Mouse (Mus musculus): Measurements from ENCODE around the gene Plekhh1. TPM values are rescaled to one million over a fixed set of nuclear protein-coding genes. Genes with fewer than 3 reads are reported as not detected.

Plekhh1 gene
- polyA plus RNA-seq (2015; fragmentation: Nextera tagmentation; extraction: Ambion mirVana) = 1.2 and 1.7 TPM in 2 replicates

DNA sequence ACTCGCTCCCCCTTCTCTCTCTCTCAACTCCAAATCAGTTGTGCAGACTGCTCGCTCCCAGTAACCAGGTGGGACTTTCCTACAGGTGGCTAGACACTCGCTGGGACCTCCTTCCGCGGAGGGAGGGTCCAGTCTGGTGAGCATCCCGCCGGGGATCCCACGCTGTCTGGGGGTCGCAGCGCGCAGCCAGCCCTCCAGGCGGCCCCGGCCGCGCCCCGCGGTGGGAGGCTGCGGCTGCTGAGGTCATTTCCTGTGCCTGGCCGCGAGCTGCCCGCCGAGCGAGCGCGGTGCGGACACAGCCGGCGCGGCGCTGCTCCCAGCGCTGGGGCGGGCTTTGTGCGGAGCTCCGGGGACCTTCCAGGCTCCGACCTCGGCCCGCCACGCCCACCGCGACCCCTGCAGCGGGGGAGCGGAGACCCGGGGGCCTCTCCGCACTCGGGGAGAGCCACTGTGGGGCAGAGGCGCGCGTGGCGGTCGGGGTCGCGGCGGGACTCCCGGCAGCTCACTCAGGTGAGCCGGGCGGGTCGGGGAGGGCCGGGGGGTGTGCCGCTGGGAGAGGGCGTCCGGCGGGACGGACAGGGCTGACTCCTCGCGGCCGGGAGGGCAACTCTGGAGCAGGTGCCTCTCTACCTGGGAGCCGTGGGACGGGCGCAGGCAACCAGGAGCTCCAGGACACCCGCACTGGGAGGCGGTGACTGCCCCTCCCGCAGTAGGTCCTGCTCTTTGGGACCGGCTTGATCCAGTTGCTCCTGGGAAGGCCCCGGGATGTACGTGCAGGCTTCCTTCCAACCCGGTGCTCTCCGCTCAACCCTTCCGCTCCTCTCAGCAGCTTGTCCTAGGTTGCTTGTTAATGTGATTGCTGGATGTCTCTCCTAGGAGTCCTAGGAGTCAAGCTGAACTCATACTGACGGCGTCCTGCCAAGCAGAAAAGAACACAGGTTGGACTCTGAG lies at the start of gene Plekhh1:
Gene Plekhh1 (plus strand): TSS at position 253 of the 951 bp plus-strand sequence.

GRCm38 (mm10) chr12:79007126-79007753 lies 21.7 kb upstream of the Plekhh1 start, which contains the start of gene Tmem229b:
Gene Tmem229b, minus strand, starts transcription at chr12:79007627.

DNA sequence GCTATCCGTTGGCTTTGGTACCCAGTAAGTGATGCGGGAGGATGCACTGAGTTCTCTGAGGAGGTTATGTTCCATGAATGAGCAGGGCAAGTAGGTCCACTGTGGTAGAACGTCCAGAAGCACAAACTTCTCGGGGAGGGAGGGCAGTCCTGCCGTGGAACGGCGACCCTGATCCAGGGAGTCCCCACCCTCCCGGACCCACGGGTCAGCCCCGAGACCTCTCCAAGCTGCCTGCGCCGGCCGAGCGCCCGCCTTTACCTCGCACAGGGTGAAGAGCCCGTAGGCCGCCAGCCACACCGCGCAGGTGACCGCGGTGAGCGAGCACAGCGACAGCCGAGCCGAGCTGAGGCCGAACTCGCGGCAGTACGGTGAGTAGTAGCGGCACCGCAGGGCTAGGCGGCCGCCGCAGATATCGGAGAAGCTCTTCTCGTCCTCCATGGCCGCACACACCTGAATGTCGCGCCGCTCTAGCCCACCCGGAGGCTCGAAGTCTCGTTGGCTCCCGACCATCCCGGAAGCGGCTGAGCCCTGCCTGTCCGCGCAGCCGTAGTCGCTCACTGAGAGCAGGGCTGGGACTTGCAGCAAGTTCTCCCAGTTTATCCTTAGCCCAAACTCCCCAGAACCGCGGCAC lies 60.3 kb downstream of the Plekhh1 start, which contains the start of gene Pigh:
Gene Pigh (minus strand): TSS at position 470 of the 631 bp plus-strand sequence.

GRCm38 (mm10) chr12:79130299-79131177 lies 101.6 kb downstream of the Plekhh1 start, which contains the start of gene Arg2:
Gene Arg2, plus strand, starts transcription at chr12:79130777.

Other genes starting within 250 kb of the Plekhh1 start
- gene Atp6v1d, start 167.5 kb upstream of the Plekhh1 start, polyA plus RNA-seq (2015; fragmentation: Nextera tagmentation; extraction: Ambion mirVana) = 143 and 147 TPM in 2 replicates
- gene Eif2s1, start 167.3 kb upstream of the Plekhh1 start, polyA plus RNA-seq (2015; fragmentation: Nextera tagmentation; extraction: Ambion mirVana) = 101 and 102 TPM in 2 replicates
- gene Plek2, start 122.2 kb upstream of the Plekhh1 start, polyA plus RNA-seq (2015; fragmentation: Nextera tagmentation; extraction: Ambion mirVana) = 2.5 and 2.8 TPM in 2 replicates
- gene Tmem229b, start 21.5 kb upstream of the Plekhh1 start, polyA plus RNA-seq (2015; fragmentation: Nextera tagmentation; extraction: Ambion mirVana) = 57.4 and 66.5 TPM in 2 replicates
- 17.6 and 19.1 TPM in 2 replicates for gene Pigh, start 60.5 kb downstream of the Plekhh1 start, polyA plus RNA-seq (2015; fragmentation: Nextera tagmentation; extraction: Ambion mirVana)
- gene Arg2, start 101.6 kb downstream of the Plekhh1 start, polyA plus RNA-seq (2015; fragmentation: Nextera tagmentation; extraction: Ambion mirVana) = 17.0 and 17.7 TPM in 2 replicates
- 221 and 227 TPM in 2 replicates for gene Vti1b, start 143.5 kb downstream of the Plekhh1 start, polyA plus RNA-seq (2015; fragmentation: Nextera tagmentation; extraction: Ambion mirVana)
- gene Rdh11, start 163.1 kb downstream of the Plekhh1 start, polyA plus RNA-seq (2015; fragmentation: Nextera tagmentation; extraction: Ambion mirVana) = 31.0 and 35.7 TPM in 2 replicates
- 0.58 and 0.75 TPM in 2 replicates for gene Rdh12, start 179.8 kb downstream of the Plekhh1 start, polyA plus RNA-seq (2015; fragmentation: Nextera tagmentation; extraction: Ambion mirVana)

Data from neural tube, postnatal 0 days (tissue).